Mouse (Mus musculus): ENCODE measurements around the gene Fam181a. TPM values are rescaled to one million over a fixed set of nuclear protein-coding genes. Genes with fewer than 3 reads are reported as not detected.

Gene Fam181a
- total RNA-seq, 2 experiments from 2014 or later, result not detected

DNA sequence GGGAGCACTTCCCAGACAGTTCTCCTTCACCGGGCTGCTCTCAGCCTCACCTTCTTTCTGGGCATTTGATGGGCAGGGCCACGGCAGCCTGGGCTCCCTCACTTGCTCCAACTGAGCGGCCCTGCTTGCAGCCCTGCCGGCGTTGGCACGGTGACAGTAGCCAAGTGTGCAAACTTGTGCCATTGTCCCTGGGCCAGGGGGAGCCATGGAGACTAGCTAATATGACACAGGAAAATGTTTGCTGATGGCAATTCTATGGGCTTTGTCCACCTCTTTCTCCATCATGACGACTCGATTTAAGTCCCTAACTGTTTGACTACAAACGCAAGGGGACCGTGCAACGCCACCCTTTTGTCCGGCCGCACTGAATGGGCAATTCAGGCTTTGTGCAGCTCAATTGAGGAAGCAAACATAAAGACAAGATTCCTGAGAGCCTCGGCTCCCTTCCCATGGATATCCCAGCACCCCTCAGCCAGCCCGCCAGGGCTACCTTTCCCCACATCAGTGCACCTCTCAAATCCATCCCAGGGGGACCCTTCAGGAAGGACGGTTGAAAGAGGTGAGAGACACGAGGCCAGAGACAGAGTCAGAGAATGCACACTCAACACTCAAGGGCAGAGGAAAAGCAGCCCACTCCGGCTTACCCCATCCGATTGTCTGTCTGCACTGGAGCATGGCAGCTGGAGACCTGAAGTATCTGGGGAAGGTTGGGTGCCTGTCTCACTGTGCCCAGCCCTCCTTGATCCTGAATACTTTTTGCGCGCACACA, 3.3 kb downstream of the Fam181a start:
- ATAC-seq (replicated peaks; ENCODE audit: low FRiP score, low TSS enrichment, poor library complexity, severe bottlenecking), result no peak

DNA sequence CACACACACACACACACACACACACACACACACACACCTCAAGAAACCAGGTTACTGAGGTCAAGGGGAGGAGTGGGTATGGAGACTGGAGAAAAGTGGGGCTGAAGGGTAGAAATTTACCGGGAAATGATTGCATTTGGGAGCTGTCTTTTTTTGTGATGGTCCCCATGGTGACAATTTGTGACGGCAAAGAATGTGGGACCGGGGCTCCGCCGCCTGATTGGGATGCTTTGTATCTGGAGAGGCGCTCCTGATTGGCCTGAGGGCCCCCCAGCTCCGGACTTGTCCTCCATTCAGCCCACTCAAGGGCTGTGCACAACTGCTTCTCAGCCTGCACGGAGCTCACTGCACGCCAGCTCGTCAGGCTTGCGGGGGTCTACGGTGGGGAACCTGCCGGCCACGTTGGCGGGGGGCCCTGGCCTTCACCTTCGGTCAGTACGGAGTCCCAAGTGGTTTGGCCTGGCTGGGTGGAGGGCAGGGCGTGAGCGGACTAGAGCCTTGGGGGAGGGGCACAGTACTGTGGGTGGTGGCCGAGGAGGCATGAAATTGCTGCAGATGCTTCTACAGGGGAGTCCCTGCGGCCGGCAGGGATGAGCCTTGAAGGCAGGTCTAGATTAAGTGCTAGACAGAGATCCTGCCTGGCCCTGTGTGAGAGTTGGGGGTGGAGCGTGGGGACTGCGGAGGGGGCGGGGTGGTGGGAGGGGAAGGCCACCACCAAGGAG, 4.0 kb downstream of the Fam181a start:
- no peak for ATAC-seq (replicated peaks; ENCODE audit: low FRiP score, low TSS enrichment, poor library complexity, severe bottlenecking)

DNA sequence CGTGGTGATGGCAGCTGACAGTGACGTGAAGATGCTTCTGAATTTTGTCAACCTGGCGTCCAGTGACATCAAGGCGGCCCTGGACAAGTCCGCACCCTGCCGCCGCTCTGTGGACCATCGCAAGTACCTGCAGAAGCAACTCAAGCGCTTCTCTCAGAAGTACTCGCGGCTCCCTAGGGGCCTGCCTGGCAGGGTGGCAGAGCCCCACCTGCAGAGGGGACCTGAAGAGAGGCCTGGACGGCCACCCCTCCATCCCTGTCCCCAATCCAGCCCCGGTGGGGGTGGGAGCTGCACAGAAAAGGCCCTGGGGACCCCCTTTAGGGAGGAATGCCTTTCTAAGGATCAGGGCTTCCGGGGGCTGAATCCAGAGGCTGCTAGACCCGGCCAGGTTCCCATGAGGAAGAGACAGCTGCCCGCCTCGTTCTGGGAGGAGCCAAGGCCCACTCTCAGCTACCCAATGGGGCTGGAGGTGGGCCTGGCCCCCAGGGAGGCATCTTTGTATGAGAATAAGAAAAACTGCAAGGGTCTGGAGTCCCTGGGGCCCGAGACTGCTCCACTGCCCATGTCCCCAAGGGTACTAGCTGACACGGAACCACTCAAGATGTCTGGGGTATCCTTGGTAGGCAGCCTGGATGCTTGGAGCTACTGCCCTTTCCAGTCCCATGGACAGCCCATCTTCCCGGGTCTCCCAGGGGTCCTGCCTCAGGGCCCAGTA, 5.2 kb downstream of the Fam181a start:
- no peak for ATAC-seq (replicated peaks; ENCODE audit: low FRiP score, low TSS enrichment, poor library complexity, severe bottlenecking)

DNA sequence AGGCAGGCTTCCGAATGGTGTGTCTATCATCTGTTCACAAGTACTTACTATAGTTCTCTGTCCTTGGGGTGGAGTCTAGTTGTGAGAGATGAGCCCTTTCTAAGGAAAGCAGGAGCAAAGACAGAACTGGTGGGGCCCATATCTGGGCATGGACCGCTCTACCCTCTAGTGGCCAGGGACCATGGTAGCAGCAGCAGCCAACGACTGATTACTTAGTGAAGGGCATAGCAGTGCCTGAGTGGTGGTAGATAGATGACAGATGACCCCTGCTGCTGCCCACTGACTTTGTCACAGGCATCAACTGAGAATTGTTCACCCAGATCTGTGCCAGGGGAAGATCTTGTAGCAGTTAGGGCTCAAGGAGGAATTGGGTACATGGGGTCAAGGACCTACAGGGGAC, 12.0 kb downstream of the Fam181a start:
- peak; percentile 74 for ATAC-seq (replicated peaks; ENCODE audit: low FRiP score, low TSS enrichment, poor library complexity, severe bottlenecking)

DNA sequence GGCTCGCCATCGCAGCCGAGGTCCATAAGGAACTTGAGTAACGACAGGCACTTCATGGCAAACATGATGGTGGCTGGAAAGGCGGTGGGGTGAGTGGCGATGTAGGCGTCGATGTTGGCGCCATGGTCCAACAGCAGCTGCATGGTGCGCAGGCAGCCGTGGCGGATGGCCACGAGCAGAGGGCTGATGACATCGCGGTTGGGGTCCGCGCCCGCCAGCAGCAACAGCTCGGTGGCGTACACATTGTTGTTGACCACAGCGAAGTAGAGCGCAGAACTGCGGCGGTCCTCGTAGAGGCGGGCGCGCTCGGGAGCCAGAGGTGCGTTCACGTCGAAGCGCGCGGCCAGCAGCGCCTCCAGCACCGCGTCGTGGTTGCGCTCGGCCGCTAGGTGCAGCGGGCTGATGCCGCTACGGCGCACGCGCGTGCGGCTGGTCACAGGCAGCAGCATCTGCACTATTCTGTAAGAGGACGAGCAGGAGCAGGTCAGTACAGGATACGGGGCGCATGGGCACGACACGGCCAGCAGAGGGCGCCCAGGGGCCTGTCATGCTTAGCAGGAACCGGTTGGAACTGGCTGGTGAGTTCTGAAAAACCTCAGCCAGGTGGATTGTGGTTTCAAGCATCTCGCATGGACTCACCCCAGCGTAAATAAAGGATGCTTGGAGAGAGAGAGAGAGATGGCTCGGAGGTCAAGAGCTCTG, 14.5 kb downstream of the Fam181a start:
- ATAC-seq (replicated peaks; ENCODE audit: low FRiP score, low TSS enrichment, poor library complexity, severe bottlenecking), result peak; percentile 93

DNA sequence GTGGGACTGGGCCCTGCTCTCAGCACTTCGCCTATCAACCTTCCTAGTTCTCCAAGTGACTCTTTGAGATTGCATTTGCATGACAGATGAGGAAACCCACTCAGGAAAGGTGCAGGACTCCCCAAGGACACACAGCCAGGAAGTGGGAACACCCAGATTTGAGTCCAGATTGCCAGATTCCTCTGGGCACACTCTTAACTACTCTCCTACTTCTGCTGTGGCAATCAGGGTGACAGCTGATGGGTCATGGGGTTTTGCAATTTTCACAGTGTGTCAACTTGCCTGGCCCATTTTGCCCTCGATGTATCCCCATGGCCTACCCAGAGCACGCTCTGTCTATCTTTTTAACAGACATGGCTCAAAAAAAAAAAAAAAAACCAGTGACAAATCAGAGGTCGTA, 15.8 kb downstream of the Fam181a start:
- no peak for ATAC-seq (replicated peaks; ENCODE audit: low FRiP score, low TSS enrichment, poor library complexity, severe bottlenecking)

DNA sequence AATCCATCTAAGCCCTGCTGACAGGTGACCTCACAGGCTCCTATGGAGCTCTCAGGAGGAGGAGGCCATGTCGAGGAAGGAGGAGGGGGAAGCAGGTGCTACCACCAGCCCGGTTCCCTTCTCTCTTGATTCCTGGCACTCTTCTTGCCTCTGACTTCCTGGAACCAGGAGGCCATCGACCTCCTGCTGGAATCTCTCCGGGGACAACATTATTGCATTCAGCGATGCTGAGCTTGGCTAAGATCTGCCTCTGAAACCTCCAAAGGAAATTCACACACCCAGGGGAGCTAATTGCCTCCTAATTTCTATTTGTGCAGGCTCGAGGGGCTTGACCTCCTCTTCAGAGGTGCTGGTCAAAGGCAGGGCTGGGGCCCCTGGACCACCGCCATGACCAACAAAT, 16.3 kb downstream of the Fam181a start:
- ATAC-seq (replicated peaks; ENCODE audit: low FRiP score, low TSS enrichment, poor library complexity, severe bottlenecking), result no peak

DNA sequence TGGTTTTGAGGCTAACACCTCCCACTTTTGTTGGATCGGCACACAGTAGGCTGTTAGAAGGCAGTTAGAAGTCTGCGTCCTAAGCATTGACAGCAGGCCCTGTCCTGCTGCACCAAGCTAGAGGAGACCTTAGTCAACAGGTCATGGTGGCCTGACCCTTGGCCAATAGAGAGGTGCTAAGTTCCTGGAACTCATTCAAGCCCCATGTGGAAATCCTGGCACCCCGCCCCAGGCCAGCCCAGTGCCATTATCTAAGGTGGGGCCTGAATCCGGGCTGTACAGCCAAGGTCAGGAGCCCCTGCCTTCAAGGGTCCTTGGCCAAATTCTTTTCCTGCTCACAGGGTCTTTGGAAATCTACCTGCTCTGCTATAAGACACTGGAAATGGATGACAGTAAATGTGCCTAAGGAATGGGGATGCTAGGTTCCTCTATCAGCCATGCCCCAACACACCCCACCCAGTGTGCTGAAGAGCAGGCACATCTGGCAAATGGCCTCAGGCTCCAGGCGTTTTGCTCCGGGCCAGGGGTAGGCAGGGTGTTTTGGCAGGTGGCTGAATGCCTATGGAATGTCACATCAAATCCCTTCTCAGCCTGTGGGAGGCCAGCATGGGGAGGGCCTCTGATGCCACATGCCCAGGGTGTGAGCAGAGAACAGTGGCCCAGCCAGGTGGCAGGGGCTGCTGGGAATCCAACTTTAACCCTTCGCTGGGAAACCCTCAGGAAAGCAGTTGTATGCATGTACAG, 17.8 kb downstream of the Fam181a start:
- no peak for ATAC-seq (replicated peaks; ENCODE audit: low FRiP score, low TSS enrichment, poor library complexity, severe bottlenecking)

DNA sequence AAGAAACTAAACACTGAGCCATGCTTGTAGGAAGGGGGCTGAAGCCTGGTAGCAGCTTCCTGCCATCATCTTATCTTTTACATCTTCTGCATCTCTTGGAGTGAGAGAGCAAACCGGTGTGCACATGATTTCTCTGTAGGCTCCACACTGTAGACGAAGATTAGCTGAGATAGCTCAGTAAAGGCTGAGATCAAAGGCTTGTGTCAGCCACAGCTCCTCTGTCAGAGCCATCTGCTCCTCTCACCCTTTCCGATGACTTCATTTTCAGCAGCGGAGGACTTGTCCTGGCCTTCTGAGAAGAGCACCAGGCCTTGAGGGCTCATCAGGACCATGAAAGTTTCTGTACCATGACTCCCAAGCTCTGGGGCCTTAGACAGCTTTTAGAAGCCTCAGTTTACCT, 20.7 kb downstream of the Fam181a start:
- ATAC-seq (replicated peaks; ENCODE audit: low FRiP score, low TSS enrichment, poor library complexity, severe bottlenecking), result no peak

DNA sequence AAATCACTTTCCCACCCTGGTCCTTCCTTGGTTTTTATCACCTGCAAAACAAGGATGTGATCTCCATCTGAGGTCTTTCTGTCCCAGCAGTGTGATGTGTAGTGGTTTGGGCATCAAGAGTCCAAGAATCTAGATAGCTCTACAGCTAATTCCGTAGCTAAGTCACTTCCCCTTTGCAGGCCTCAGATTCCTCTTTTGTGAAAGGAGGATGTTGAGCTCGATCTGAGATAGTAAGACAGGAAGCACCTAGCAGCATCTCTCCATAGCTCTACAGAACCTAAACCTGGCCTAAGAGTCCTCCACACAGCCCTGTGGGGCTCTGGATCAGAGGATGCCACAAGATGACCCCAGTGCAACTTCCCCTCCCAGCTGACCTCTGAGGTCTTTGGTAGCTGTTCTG, 22.1 kb downstream of the Fam181a start:
- no peak for ATAC-seq (replicated peaks; ENCODE audit: low FRiP score, low TSS enrichment, poor library complexity, severe bottlenecking)

DNA sequence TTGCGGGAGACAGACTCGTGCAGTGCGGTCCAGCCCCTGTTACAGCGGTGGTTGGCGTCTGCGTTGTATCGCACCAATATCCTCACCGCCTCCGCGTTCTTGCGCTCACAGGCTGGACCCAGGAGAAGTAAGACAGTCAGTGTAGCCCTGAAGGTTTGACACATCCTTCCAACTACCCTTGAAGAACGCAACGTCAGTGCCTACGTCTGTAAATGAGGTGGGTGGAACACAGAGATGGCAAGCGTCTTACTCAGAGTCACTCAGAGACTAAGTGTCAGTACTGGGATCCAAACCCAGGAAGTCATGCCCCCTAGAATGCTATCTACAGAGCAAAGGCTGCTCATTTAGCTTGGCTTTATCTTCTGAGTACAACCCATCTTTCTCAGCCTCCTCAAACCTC, 22.7 kb downstream of the Fam181a start:
- ATAC-seq (replicated peaks; ENCODE audit: low FRiP score, low TSS enrichment, poor library complexity, severe bottlenecking), result no peak

DNA sequence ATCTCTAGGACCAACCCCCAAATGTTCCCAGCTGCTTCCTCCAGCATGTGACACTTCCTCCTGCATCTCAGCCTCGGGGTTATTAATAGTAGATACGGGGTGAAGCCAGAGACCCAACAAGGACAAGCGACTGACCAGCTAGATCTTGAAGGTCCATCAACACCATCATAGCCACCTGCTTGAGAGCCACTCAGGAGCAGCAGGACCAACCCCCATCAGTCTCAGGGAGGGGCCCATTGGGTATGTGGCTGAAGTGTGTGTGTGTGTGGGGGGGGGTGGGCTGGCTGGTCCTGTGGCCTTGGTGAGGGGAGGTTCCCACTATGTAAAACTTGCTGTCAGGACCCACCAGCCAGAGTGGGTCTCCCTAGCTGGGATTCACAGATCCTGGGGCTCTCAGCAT, 26.0 kb downstream of the Fam181a start:
- ATAC-seq (replicated peaks; ENCODE audit: low FRiP score, low TSS enrichment, poor library complexity, severe bottlenecking), result no peak

DNA sequence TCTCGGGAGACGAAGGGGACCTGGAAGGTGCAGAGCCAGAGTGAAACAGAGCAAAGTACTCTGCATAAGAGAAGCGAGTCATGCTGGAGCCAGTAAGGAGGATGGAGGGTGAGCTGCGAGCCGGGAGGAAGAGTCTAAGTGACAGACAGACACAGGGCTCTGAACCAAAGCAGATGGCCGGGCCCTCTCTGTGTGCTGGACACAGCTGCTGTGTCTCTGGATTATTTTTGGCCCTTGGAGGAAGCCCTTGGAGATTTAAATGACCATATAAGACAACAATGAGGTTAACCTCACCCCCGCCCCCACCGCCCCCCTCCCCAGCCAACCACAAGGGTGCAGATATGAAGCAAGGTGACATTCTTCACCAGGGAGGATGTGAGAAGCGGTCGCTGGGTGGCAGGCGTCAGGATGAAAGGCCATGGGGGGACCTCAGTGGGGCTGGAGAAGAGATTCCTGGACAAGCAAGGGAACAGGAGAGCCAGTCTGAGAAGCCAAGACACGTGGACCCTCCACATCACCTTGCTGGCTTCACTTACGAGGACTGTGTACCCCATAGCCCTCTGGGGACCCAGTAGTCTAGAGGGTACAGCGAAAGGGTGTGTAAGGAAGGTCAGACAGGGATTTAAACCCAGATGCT, 27.5 kb downstream of the Fam181a start:
- no peak for ATAC-seq (replicated peaks; ENCODE audit: low FRiP score, low TSS enrichment, poor library complexity, severe bottlenecking)

DNA sequence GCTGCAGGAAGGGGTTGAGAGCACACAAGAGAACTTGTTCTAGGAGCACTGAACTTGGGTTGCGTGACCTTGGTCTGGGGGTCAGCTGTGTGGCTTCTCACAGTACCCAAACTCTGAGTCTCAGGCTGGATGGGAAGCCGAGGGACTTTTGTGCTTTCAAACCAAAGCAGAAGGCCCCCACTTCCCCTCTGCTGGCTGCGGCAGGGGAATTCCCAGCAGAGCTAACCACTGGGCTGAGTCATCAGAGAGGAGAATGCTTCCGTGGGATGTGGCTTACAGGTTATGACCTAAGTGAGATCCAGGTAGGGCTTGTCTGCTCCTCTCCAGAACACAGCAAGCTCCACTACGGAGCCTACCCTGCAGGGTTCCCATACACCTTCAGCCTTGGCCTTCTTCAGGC, 30.4 kb downstream of the Fam181a start:
- ATAC-seq (replicated peaks; ENCODE audit: low FRiP score, low TSS enrichment, poor library complexity, severe bottlenecking), result no peak

DNA sequence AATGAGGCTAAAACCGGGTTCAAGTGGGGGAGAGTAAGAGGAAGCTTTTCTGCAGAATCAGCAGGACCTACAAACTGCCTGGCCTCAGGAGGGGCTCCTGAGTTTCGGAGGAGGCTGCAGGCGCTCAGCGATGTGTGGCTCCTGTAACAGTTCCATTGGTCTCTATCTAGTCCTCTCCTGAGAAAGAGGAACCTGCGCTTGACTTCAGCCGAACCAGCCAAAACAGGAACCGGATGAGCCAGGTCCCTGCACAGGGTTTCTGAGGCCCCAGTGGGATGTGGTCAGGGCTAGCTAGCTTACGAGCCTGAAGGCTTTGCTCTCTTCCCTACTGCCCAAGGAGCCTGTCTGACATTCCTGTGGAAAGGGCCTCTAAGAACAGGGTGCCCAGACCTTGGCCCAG, 32.7 kb downstream of the Fam181a start:
- ATAC-seq (replicated peaks; ENCODE audit: low FRiP score, low TSS enrichment, poor library complexity, severe bottlenecking), result peak; percentile 40; the same call in 1 of the 2 replicates

DNA sequence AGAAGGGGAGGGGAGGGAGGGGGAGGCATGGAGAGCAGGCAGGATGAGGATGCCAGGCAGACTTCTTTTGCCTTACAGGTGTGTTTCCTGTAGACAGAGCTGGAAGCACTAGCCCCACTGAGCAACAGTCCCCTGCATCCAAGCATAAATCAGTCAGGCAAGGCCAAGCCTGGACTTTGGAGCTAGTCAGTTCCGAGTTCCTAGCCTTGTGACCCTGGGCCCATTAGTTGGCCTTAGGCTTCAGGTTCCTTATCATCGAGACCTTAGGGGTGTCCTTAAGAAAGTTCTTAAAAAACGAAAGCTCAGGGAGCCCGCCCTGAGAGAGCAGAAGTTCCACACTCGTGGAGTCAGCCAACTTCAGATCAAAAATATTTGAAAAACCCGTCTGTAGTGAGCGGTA, 34.2 kb downstream of the Fam181a start:
- ATAC-seq (replicated peaks; ENCODE audit: low FRiP score, low TSS enrichment, poor library complexity, severe bottlenecking), result no peak

DNA sequence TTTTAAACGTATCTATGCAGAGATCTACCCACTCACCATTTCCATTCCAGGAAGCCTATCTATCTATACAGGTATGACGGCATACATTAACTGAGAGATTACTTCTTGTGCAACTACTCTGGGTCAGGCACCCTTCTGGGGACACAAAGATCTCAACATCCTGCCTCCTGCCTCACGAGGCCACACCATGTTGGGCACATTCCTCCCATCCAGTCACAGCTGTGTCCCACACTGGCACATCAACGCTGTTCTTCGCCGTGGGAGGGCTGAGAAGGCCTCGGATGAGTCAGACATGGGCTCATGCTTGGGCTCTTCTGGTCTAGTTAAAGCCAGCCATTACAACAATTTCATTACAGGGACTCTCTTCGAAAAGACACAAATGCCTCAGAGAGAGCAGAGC, 36.2 kb downstream of the Fam181a start:
- ATAC-seq (replicated peaks; ENCODE audit: low FRiP score, low TSS enrichment, poor library complexity, severe bottlenecking), result no peak

DNA sequence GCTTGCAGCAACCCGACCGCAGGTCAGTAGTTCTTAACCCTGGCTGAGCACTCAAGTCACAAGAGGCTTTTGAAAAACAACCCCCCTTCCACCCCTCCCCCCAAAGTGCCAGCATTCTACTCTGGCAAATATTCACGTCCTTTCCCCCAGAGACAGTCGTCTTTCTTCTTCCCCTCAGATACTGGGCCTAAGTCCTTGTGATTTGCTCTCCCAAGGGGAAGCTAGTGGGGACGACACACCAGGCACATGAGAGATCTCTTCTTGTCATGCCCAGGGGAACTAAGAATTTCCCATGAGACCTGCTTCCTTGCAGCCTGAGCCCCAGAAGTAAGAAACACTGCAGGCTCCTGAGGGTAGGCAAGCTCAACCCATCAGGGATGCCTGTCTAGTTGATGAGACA, 36.6 kb downstream of the Fam181a start:
- ATAC-seq (replicated peaks; ENCODE audit: low FRiP score, low TSS enrichment, poor library complexity, severe bottlenecking), result no peak

DNA sequence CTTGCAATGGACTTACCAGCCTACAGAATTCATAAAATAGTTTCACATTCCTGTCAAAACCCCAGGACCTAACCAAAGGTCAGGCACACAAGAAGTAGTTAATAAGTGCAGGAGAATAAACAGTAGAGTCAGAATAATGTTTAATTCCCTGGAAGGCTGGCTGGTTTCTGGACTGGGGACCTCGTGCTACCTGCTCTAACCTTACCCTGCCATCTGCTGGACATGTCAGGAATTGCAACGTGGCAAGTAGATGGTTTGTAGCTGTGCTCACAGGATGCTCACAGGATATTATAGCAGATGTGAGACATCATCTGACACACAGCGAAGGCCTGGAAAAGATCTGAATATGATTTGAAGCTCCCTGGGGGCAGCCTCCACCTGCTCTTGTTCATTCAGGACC, 37.7 kb downstream of the Fam181a start:
- ATAC-seq (replicated peaks; ENCODE audit: low FRiP score, low TSS enrichment, poor library complexity, severe bottlenecking), result peak; percentile 79

All from megakaryocyte-erythroid progenitor cell, adult 5-6 weeks (primary cell).